Mouse (Mus musculus): ENCODE data around the gene Trim65. TPM values are rescaled to one million over a fixed set of nuclear protein-coding genes. Genes with fewer than 3 reads are reported as not detected.
A peak's percentile ranks its signal among the peaks of the same experiment; 100 is the strongest.

Trim65 gene
- total and polyA plus RNA-seq, 2 experiments from 2014 or later = 2.4 to 9.6 TPM

DNA sequence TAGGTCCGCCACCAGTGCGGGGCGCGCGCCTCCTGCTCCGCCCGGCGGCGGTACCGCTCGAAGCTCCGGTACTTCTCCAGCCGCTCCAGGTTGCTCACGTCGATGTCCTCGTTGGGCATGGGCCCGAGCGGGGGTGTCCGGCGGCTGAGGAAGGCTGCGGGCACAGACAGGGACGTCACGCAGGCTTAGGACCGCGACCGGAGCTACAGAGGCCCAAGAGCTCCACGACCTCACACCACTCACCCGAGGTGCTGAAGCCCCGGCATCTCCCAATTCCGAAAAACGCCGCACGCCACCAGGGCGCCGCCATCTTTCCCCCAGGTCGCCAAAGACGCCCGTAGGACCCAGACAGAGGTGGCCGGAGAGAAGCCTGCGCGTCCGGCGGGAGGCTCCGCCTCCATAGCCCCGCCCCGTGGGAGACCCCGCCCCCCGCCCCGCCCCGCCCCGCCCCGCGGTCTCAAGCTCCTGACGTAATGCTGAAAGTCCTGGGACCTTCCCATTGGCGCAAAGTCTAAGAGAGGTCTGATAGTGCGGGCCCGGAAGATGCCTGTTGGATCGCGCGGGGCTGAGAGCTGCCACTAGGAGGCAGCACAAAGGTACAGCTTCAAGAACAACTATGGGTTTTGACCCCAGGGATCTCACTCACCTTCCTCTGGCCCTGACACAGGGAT, 7.7 kb upstream of the Trim65 start, which contains the start of gene Mrpl38:
Mrpl38 (minus strand) TSS at position 401 of the 671 bp plus-strand sequence.
- ATAC-seq = peak; percentile 97
- Histone ChIP-seq H3K27me3 (ENCODE audit: insufficient read depth, low read length) (no peaks in the 10 kb centered on the region), H3K4me1 (ENCODE audit: insufficient read depth, low read length) (no peaks in the 10 kb centered on the region), H3K36me3 (ENCODE audit: insufficient read depth, low read length) (0 out of 2 replicates have a peak, but pooled peaks cover 8% of the 10 kb centered on the region), H3K9me3 (ENCODE audit: low read length) (no peaks in the 10 kb centered on the region), H3K9ac (replicated peaks; ENCODE audit: low read length) (peak within 1 kb of the TSS; percentile 75), H3K4me2 (ENCODE audit: low read depth, low read length) (peak within 1 kb of the TSS; percentile 79), H3K4me3 (ENCODE audit: low read length) (peak within 1 kb of the TSS; percentile 86), H3K27ac (peak within 1 kb of the TSS; percentile 69)
- peak; percentile 79 for TF ChIP-seq CTCF (IDR thresholded peaks at IDR 0.05; ENCODE audit: low read depth)
- WGBS = under 1% methylated on average over 59 of the region's 60 CpGs
- DNase-seq (ENCODE audit: low spot score) = peak; percentile 96

DNA sequence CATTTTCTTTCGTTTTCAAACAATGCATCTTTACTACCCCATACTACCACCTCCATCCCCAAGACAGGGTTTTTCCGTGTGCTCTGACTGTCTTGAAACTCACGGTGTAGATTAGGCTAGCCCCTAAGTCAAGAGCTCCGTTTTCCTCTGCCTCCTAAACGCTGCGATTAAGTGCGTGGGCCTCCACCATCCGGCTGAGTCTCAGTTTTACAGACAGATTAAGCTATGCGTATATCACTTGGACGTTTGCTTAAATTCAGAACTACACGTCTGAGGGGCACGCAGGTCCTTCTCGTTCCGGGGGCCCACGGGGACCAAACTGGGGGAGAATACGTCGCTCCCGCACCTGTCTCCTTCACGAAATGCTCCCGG, 7.2 kb upstream of the Trim65 start:
- H3K9ac ChIP-seq (replicated peaks; ENCODE audit: low read length) = peak overlapping the region; percentile 75
- WGBS = 2% methylated on average over 20 of the region's 20 CpGs
- TF ChIP-seq CTCF (IDR thresholded peaks at IDR 0.05; ENCODE audit: low read depth) = no peak
- peak overlapping the region; percentile 79 for H3K4me2 ChIP-seq (ENCODE audit: low read depth, low read length)
- H3K4me3 ChIP-seq (ENCODE audit: low read length) = peak overlapping the region; percentile 86
- 0 out of 2 replicates have a peak, but pooled peaks cover 4% of the 10 kb centered on the region for H3K36me3 ChIP-seq (ENCODE audit: insufficient read depth, low read length)
- peak; percentile 12 for DNase-seq (ENCODE audit: low spot score)
- no peaks in the 10 kb centered on the region for H3K27me3 ChIP-seq (ENCODE audit: insufficient read depth, low read length)
- no peak for ATAC-seq
- H3K27ac ChIP-seq = peak overlapping the region; percentile 69
- no peaks in the 10 kb centered on the region for H3K4me1 ChIP-seq (ENCODE audit: insufficient read depth, low read length)
- no peaks in the 10 kb centered on the region for H3K9me3 ChIP-seq (ENCODE audit: low read length)

DNA sequence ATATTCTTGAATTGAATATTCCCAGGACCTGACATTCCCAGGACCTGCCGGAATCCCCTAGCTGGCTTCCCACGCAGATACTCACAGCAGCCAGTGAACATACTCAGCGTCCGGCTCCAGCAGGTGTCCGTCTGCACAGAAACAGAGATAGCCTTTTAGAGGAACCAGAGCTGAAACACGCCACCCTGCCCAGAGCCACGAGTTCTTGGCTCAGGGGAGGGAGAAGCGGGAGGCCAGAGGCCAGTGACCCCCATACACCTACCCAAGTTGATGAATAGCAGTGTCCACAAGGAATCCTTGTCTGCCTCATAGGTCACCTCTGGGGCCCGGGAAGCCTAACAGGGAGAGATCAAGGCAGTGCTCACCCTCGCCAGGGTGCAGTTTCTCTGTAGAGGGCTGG, 3.2 kb upstream of the Trim65 start:
- H3K4me2 ChIP-seq (ENCODE audit: low read depth, low read length) = no peak overlapping the region
- H3K27ac ChIP-seq = no peak overlapping the region
- TF ChIP-seq CTCF (IDR thresholded peaks at IDR 0.05; ENCODE audit: low read depth) = no peak
- no peaks in the 10 kb centered on the region for H3K27me3 ChIP-seq (ENCODE audit: insufficient read depth, low read length)
- DNase-seq (ENCODE audit: low spot score) = no peak
- H3K36me3 ChIP-seq (ENCODE audit: insufficient read depth, low read length) = peaks cover 3% of the 10 kb centered on the region; the same call in 1 of the 2 replicates
- no peak for ATAC-seq
- H3K4me3 ChIP-seq (ENCODE audit: low read length) = no peak overlapping the region
- no peak overlapping the region for H3K9ac ChIP-seq (replicated peaks; ENCODE audit: low read length)
- peaks cover 13% of the 10 kb centered on the region for H3K4me1 ChIP-seq (ENCODE audit: insufficient read depth, low read length)
- no peaks in the 10 kb centered on the region for H3K9me3 ChIP-seq (ENCODE audit: low read length)
- 90% methylated on average over 10 of the region's 10 CpGs for WGBS

DNA sequence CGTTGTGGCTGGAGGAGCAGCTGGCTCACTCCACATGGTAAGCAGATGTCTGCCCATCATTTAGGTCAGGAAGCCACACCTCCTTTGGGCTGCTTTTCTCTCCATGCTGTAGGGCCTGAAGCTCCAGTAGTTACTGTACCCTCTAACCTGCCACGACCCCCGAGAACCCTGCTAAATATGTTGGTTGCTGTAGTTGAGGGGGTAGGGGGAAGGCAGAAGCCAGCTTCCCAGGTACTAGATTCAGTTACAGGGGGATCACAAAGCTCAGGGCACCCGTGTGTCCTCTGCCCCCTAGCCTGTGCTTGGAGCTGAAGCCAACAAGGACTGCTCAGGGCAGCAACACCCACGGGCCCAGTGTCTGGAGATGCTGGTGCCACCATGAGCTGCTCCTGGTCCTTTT, 2.6 kb upstream of the Trim65 start:
- WGBS = 80% methylated on average over 5 of the region's 5 CpGs
- Histone ChIP-seq H3K9me3 (ENCODE audit: low read length) (no peaks in the 10 kb centered on the region), H3K4me3 (ENCODE audit: low read length) (no peak overlapping the region), H3K27ac (no peak overlapping the region), H3K4me1 (ENCODE audit: insufficient read depth, low read length) (peaks cover 13% of the 10 kb centered on the region), H3K4me2 (ENCODE audit: low read depth, low read length) (no peak overlapping the region), H3K36me3 (ENCODE audit: insufficient read depth, low read length) (peaks cover 3% of the 10 kb centered on the region; the same call in 1 of the 2 replicates), H3K9ac (replicated peaks; ENCODE audit: low read length) (no peak overlapping the region), H3K27me3 (ENCODE audit: insufficient read depth, low read length) (no peaks in the 10 kb centered on the region)
- no peak for ATAC-seq
- TF ChIP-seq CTCF (IDR thresholded peaks at IDR 0.05; ENCODE audit: low read depth) = no peak
- no peak for DNase-seq (ENCODE audit: low spot score)

DNA sequence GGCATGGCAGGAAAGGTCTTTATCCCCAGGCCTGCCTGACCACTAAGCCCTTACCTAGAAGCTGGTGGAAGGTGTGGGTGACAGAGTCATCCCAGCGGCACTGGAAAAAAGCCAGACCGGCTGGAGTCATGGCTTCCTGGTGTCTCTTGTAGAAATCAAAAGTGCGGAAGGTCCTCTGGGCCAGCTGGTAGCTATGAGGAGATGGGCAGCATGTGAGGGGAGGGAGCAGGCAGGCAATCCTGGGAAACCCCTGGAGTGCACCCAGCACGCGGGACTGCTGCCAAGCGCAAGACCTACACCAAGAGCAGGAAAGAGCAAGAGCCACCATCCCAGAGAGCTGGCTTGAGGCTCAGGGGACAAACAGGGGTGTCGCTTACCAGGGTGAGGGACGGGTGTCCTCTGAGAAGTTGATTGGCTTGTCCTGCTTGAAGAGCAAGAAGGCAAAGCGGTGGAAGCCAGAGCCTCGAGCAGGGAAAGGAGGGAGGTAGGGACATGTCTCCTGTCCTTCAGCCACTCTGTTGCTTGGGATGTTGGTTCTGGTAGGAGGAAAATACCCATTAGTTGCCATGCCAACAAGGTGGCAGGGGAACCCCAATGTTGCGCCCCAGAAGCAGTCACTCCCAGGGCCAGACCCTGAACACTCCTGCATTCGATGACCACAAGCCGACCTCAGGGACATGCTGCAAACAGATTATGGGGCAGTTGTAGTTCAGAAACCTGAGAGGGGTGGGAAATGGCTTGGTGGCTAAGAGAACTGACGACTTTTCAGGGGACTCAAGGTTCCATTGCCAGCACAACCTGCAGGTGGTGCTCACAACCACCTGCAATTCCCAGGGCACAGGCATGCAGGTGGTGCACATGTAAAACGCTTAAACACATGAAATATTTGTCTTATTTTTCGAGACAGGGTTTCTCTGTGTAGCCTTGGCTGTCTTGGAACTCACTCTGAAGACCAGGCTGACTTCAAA, 1.7 kb upstream of the Trim65 start:
- Histone ChIP-seq H3K9ac (replicated peaks; ENCODE audit: low read length) (no peak overlapping the region), H3K36me3 (ENCODE audit: insufficient read depth, low read length) (peaks cover 3% of the 10 kb centered on the region; the same call in 1 of the 2 replicates), H3K27me3 (ENCODE audit: insufficient read depth, low read length) (no peaks in the 10 kb centered on the region), H3K9me3 (ENCODE audit: low read length) (no peaks in the 10 kb centered on the region), H3K4me3 (ENCODE audit: low read length) (no peak overlapping the region), H3K4me2 (ENCODE audit: low read depth, low read length) (no peak overlapping the region), H3K4me1 (ENCODE audit: insufficient read depth, low read length) (peaks cover 16% of the 10 kb centered on the region), H3K27ac (no peak overlapping the region)
- no peak for ATAC-seq
- 82% methylated on average over 16 of the region's 16 CpGs for WGBS
- peak; percentile 35 for DNase-seq (ENCODE audit: low spot score)
- peak; percentile 55 for TF ChIP-seq CTCF (IDR thresholded peaks at IDR 0.05; ENCODE audit: low read depth)

DNA sequence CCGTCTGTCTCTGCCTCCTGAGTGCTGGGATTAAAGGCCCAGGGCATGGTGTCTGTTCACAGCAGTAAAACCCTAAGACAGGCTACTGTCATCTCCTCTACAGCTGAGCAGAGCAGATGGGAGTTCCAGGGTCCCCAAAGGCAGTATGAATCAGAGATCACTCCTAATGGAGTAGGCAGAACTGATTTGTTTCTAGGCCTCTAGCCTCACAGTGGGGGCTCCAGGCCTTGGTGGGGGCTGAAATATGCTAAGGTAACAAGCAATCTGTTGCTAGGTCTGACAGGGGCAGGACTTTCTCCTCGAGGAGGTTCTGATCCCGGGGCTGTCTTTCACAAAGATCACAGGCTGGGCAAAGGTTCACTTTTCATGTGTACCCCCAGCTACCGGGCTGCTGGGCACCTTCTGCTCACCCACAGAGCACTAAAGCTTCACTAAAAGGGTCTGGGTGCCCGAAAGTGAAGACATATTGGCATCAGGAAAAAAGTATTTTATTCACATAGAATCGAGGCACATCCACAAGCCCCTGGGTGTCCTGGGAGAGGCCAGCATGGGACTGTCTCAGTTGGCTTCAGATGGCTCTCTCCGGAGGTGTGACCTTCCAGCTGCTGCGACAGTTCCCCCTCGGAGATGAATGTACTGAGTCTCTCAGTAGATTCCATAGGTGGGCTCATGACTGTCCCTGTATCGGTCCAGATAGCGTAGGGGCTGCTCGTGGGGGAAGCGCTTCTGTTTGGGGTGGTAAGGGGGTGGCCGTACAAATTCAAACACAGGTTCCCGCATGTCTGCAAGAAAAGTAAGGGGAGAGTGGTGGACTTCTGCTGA, 632 bp upstream of the Trim65 start:
- TF ChIP-seq CTCF (IDR thresholded peaks at IDR 0.05; ENCODE audit: low read depth) = no peak
- H3K4me3 ChIP-seq (ENCODE audit: low read length) = peak overlapping the region; percentile 47
- ATAC-seq (no peak), DNase-seq (ENCODE audit: low spot score) (no peak)
- no peaks in the 10 kb centered on the region for H3K27me3 ChIP-seq (ENCODE audit: insufficient read depth, low read length)
- peaks cover 20% of the 10 kb centered on the region for H3K4me1 ChIP-seq (ENCODE audit: insufficient read depth, low read length)
- peak overlapping the region; percentile 91 for H3K27ac ChIP-seq
- H3K9me3 ChIP-seq (ENCODE audit: low read length) = no peaks in the 10 kb centered on the region
- 76% methylated on average over 15 of the region's 15 CpGs for WGBS
- H3K4me2 ChIP-seq (ENCODE audit: low read depth, low read length) = peak overlapping the region; percentile 65
- H3K36me3 ChIP-seq (ENCODE audit: insufficient read depth, low read length) = peaks cover 3% of the 10 kb centered on the region; the same call in 1 of the 2 replicates
- H3K9ac ChIP-seq (replicated peaks; ENCODE audit: low read length) = peak overlapping the region; percentile 68; the same call in 1 of the 2 replicates

All from hindbrain, postnatal 0 days (tissue).